Mouse (Mus musculus): ENCODE results near the gene Nfkbia.

Gene Nfkbia

GRCm38 (mm10) chr12:55492184-55492898, at the start of gene Nfkbia:
Gene Nfkbia (minus strand): TSS chr12:55492647.
- peak; percentile 87 for DNase-seq

- DNase-seq: no peak
Measured at GRCm38 (mm10) chr12:55539157-55539556, 46.7 kb upstream of the Nfkbia start.

GRCm38 (mm10) chr12:55538328-55538971, 46.0 kb upstream of the Nfkbia start:
- no peak for DNase-seq

- no peak for DNase-seq
Measured at GRCm38 (mm10) chr12:55537742-55538141, 45.3 kb upstream of the Nfkbia start.

GRCm38 (mm10) chr12:55536537-55537135, 44.2 kb upstream of the Nfkbia start:
- DNase-seq: no peak

- no peak for DNase-seq
Measured at GRCm38 (mm10) chr12:55526983-55527752, 34.7 kb upstream of the Nfkbia start.

- DNase-seq: no peak
Measured at GRCm38 (mm10) chr12:55518061-55518738, 25.8 kb upstream of the Nfkbia start.

- no peak for DNase-seq
Measured at GRCm38 (mm10) chr12:55508817-55509216, 16.4 kb upstream of the Nfkbia start.

- DNase-seq: no peak
Measured at GRCm38 (mm10) chr12:55507332-55507935, 15.0 kb upstream of the Nfkbia start.

- no peak for DNase-seq
Measured at GRCm38 (mm10) chr12:55506029-55506330, 13.5 kb upstream of the Nfkbia start.

- DNase-seq: no peak
Measured at GRCm38 (mm10) chr12:55505314-55506028, 13.0 kb upstream of the Nfkbia start.

- DNase-seq: peak; percentile 50
Measured at GRCm38 (mm10) chr12:55499031-55499430, 6.6 kb upstream of the Nfkbia start.

GRCm38 (mm10) chr12:55497737-55498136, 5.3 kb upstream of the Nfkbia start:
- DNase-seq: no peak

GRCm38 (mm10) chr12:55495902-55496605, 3.6 kb upstream of the Nfkbia start:
- no peak for DNase-seq

GRCm38 (mm10) chr12:55495114-55495901, 2.9 kb upstream of the Nfkbia start:
- peak; percentile 70 for DNase-seq

GRCm38 (mm10) chr12:55493381-55493780, 934 bp upstream of the Nfkbia start:
- DNase-seq: peak; percentile 33

- no peak for DNase-seq
Measured at GRCm38 (mm10) chr12:55492941-55493340, 494 bp upstream of the Nfkbia start.

- DNase-seq: peak; percentile 91
Measured at GRCm38 (mm10) chr12:55491516-55492183, 797 bp downstream of the Nfkbia start.

GRCm38 (mm10) chr12:55490722-55491449, 1.6 kb downstream of the Nfkbia start:
- peak; percentile 54 for DNase-seq
